Comparison of ENCODE assay signal across 7 mouse cellular contexts in genomic region chr15:13244306-13244705, GRCm38 (mm10).
DNase-seq lines count a peak whose midpoint lies in the region; ATAC-seq and TF ChIP-seq lines count a peak whose summit lies in the region.

No protein-coding gene starts in this region.

- TF ChIP-seq CTCF in forebrain, postnatal 0 days (IDR thresholded peaks at IDR 0.05; ENCODE audit: low read depth), result no peak

- no peaks in the 10 kb centered on the region for H3K4me1 ChIP-seq in liver, embryonic 16.5 days (ENCODE audit: control insufficient read depth, low read depth, low read length)
- no peaks in the 10 kb centered on the region for H3K4me1 ChIP-seq in liver, embryonic 12.5 days
- H3K4me1 ChIP-seq in hindbrain, embryonic 14.5 days (replicated peaks; ENCODE audit: control insufficient read depth, insufficient read depth, low read length), result no peaks in the 10 kb centered on the region
- no peaks in the 10 kb centered on the region for H3K4me1 ChIP-seq in midbrain, embryonic 16.5 days (ENCODE audit: control insufficient read depth, insufficient read depth, low read length)
- H3K4me1 ChIP-seq in forebrain, postnatal 0 days (ENCODE audit: insufficient read depth), result no peaks in the 10 kb centered on the region

- H3K4me3 ChIP-seq in liver, embryonic 16.5 days (ENCODE audit: low read depth, low read length), result no peak overlapping the region
- H3K4me3 ChIP-seq in liver, embryonic 12.5 days, result no peak overlapping the region
- no peak overlapping the region for H3K4me3 ChIP-seq in hindbrain, embryonic 14.5 days (replicated peaks; ENCODE audit: low read length)
- no peak overlapping the region for H3K4me3 ChIP-seq in midbrain, embryonic 16.5 days (ENCODE audit: low read depth, low read length)
- no peak overlapping the region for H3K4me3 ChIP-seq in forebrain, postnatal 0 days (ENCODE audit: low read depth, low read length)

- WGBS in liver, embryonic 16.5 days (ENCODE audit: insufficient replicate concordance), result 41% methylated on average over 14 of the region's 14 CpGs
- 54% methylated on average over 14 of the region's 14 CpGs for WGBS in liver, embryonic 12.5 days (ENCODE audit: insufficient replicate concordance)
- WGBS in hindbrain, embryonic 14.5 days, result 35% methylated on average over 14 of the region's 14 CpGs
- 47% methylated on average over 14 of the region's 14 CpGs for WGBS in midbrain, embryonic 16.5 days
- WGBS in forebrain, postnatal 0 days, result 75% methylated on average over 14 of the region's 14 CpGs

- peak; percentile 26 for DNase-seq in embryo, embryonic 11 days
- no peak for DNase-seq in hindbrain, embryonic 14.5 days (ENCODE audit: low spot score)
- DNase-seq in spleen, postnatal 14 days (ENCODE audit: low spot score in 2 of 2), result no peak
- DNase-seq in forebrain, postnatal 0 days, result no peak

- peak; percentile 43; the same call in 1 of the 2 replicates for ATAC-seq in liver, embryonic 16.5 days (ENCODE audit: low read depth)
- ATAC-seq in liver, embryonic 12.5 days, result no peak
- ATAC-seq in hindbrain, embryonic 14.5 days (ENCODE audit: low FRiP score), result no peak
- 0 out of 2 replicates have a peak, but pooled peaks have one; percentile 48 for ATAC-seq in midbrain, embryonic 16.5 days
- no peak for ATAC-seq in forebrain, postnatal 0 days

- no peak overlapping the region for H3K27ac ChIP-seq in liver, embryonic 16.5 days (ENCODE audit: low read length)
- H3K27ac ChIP-seq in liver, embryonic 12.5 days, result no peak overlapping the region
- H3K27ac ChIP-seq in hindbrain, embryonic 14.5 days, result no peak overlapping the region
- H3K27ac ChIP-seq in midbrain, embryonic 16.5 days (ENCODE audit: low read length), result no peak overlapping the region
- H3K27ac ChIP-seq in forebrain, postnatal 0 days (ENCODE audit: low read depth, low read length), result no peak overlapping the region

- no peaks in the 10 kb centered on the region for H3K27me3 ChIP-seq in liver, embryonic 16.5 days (ENCODE audit: control insufficient read depth, insufficient read depth, low read depth, low read length)
- no peaks in the 10 kb centered on the region for H3K27me3 ChIP-seq in liver, embryonic 12.5 days (replicated peaks)
- no peaks in the 10 kb centered on the region for H3K27me3 ChIP-seq in hindbrain, embryonic 14.5 days (ENCODE audit: control insufficient read depth, insufficient read depth, low read length)
- no peaks in the 10 kb centered on the region for H3K27me3 ChIP-seq in midbrain, embryonic 16.5 days (ENCODE audit: control insufficient read depth, insufficient read depth, low read depth, low read length)
- H3K27me3 ChIP-seq in forebrain, postnatal 0 days (ENCODE audit: insufficient read depth, low read length), result no peaks in the 10 kb centered on the region

- H3K36me3 ChIP-seq in liver, embryonic 16.5 days (ENCODE audit: control insufficient read depth, insufficient read depth), result no peaks in the 10 kb centered on the region
- H3K36me3 ChIP-seq in liver, embryonic 12.5 days, result no peaks in the 10 kb centered on the region
- no peaks in the 10 kb centered on the region for H3K36me3 ChIP-seq in hindbrain, embryonic 14.5 days (replicated peaks; ENCODE audit: control insufficient read depth, insufficient read depth)
- H3K36me3 ChIP-seq in midbrain, embryonic 16.5 days (ENCODE audit: control insufficient read depth, insufficient read depth, low read length), result no peaks in the 10 kb centered on the region
- H3K36me3 ChIP-seq in forebrain, postnatal 0 days (ENCODE audit: insufficient read depth), result no peaks in the 10 kb centered on the region

- H3K4me2 ChIP-seq in liver, embryonic 16.5 days (ENCODE audit: low read depth, low read length), result no peak overlapping the region
- H3K4me2 ChIP-seq in liver, embryonic 12.5 days, result no peak overlapping the region
- peak overlapping the region; percentile 21; the same call in 1 of the 2 replicates for H3K4me2 ChIP-seq in hindbrain, embryonic 14.5 days (replicated peaks)
- H3K4me2 ChIP-seq in midbrain, embryonic 16.5 days (ENCODE audit: low read length), result peak overlapping the region; percentile 19; the same call in 1 of the 2 replicates
- H3K4me2 ChIP-seq in forebrain, postnatal 0 days (ENCODE audit: low read depth), result no peak overlapping the region

- no peak overlapping the region for H3K9ac ChIP-seq in liver, embryonic 16.5 days (ENCODE audit: low read depth, low read length)
- H3K9ac ChIP-seq in liver, embryonic 12.5 days, result no peak overlapping the region
- no peak overlapping the region for H3K9ac ChIP-seq in hindbrain, embryonic 14.5 days
- H3K9ac ChIP-seq in midbrain, embryonic 16.5 days (ENCODE audit: low read depth, low read length), result no peak overlapping the region
- no peak overlapping the region for H3K9ac ChIP-seq in forebrain, postnatal 0 days

- H3K9me3 ChIP-seq in liver, embryonic 16.5 days (replicated peaks; ENCODE audit: control insufficient read depth, low read length), result no peaks in the 10 kb centered on the region
- H3K9me3 ChIP-seq in liver, embryonic 12.5 days (replicated peaks), result no peaks in the 10 kb centered on the region
- 0 out of 2 replicates have a peak, but pooled peaks cover 4% of the 10 kb centered on the region for H3K9me3 ChIP-seq in hindbrain, embryonic 14.5 days (ENCODE audit: control insufficient read depth, low read length)
- H3K9me3 ChIP-seq in midbrain, embryonic 16.5 days (replicated peaks; ENCODE audit: control insufficient read depth, low read length, poor library complexity, severe bottlenecking), result no peaks in the 10 kb centered on the region
- H3K9me3 ChIP-seq in forebrain, postnatal 0 days (ENCODE audit: low read length), result no peaks in the 10 kb centered on the region

Comparison
In these comparisons a context has a peak if more than half of its experiments do, and no peak if none do; other contexts are left out.
1. ATAC-seq: peak in liver, embryonic 16.5 days (single experiment) and midbrain, embryonic 16.5 days (single experiment); none in liver, embryonic 12.5 days (single experiment), hindbrain, embryonic 14.5 days (single experiment) and forebrain, postnatal 0 days (single experiment).
2. H3K4me2 ChIP-seq: peak in hindbrain, embryonic 14.5 days (single experiment) and midbrain, embryonic 16.5 days (single experiment); none in liver, embryonic 16.5 days (single experiment), liver, embryonic 12.5 days (single experiment) and forebrain, postnatal 0 days (single experiment).